Mouse (Mus musculus): Measurements from ENCODE around the gene Kdm2b. TPM values are rescaled to one million over a fixed set of nuclear protein-coding genes. Genes with fewer than 3 reads are reported as not detected.

Gene Kdm2b
- total and polyA plus RNA-seq, 3 experiments: 29.2 to 48.9 TPM; not detected in 1

DNA sequence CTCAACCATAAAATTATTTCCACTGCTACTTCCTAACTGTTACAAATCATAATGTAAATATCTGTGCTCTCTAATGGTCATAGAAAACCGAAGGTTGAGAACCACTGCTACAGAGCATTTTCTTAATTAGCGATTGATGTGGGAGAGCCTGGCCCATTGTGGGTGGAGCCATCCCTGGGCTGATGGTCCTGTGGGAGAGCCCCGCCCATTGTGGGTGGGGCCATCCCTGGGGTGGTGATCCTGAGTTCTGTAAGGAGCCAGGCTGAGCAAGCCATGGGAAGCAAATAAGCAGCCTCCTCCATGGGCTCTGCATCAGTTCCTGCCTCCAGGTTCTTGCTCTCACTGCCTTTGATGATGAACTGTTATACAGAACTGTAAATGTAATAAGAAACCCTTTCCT lies 27.7 kb downstream of the Kdm2b start:
- DNase-seq (ENCODE audit: low read depth, low spot score): no peak
- Histone ChIP-seq H3K79me2 (ENCODE audit: control insufficient read depth, insufficient read depth, low read length, poor library complexity) (no peaks in the 10 kb centered on the region), H3K27me3 (ENCODE audit: control insufficient read depth in 1 of 2, insufficient read depth in 2 of 2, low read length in 2 of 2) (no peaks in the 10 kb centered on the region), H3K9me3 (replicated peaks; ENCODE audit: insufficient read depth, low read length) (no peaks in the 10 kb centered on the region), H3K9ac (ENCODE audit: control insufficient read depth, low read depth, low read length, poor library complexity, severe bottlenecking) (no peak overlapping the region), H3K27ac (ENCODE audit: control insufficient read depth, low read depth, low read length) (no peak overlapping the region), H3K4me3 (ENCODE audit: control insufficient read depth in 1 of 2, insufficient read depth in 1 of 2, low read depth in 2 of 2, low read length in 2 of 2) (no peak overlapping the region), H3K4me1 (ENCODE audit: control insufficient read depth in 1 of 2, insufficient read depth in 2 of 2, low read length in 2 of 2) (peaks cover 0 to 3% of the 10 kb centered on the region in 2 experiments; a peak in 1 of 4 replicates), H3K36me3 (ENCODE audit: control insufficient read depth in 1 of 2, insufficient read depth in 2 of 2, low read length in 2 of 2) (no peaks in the 10 kb centered on the region)
- TF ChIP-seq MAX (IDR thresholded peaks at IDR 0.05; ENCODE audit: low read length) (no peak), POLR2AphosphoS5 (IDR thresholded peaks at IDR 0.05; ENCODE audit: borderline replicate concordance, low read depth, low read length) (no peak), CHD2 (IDR thresholded peaks at IDR 0.05; ENCODE audit: low read length) (no peak), RCOR1 (IDR thresholded peaks at IDR 0.05; ENCODE audit: low read depth, low read length) (no peak), USF1 (IDR thresholded peaks at IDR 0.05; ENCODE audit: low read depth, low read length) (no peak)

DNA sequence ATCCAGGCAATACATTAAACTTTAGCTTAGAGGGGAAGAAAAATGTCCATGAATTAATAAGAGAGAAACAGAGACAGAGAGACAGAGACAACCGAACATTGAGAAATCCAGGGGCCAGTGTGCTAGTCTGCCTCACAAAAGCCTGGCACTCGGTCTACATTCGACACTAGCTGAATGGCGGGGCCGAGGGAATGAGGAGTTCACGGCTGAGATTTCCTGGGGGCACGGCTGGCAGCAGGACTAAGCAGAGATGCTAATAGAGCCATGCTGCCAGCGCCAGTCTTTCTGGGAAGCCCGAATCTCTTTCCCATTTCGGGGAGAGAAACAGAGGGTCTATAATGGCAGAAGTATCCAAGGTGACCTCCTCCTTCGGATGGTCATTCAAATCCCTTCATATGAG lies 30.2 kb downstream of the Kdm2b start:
- H3K27me3 ChIP-seq (ENCODE audit: control insufficient read depth in 1 of 2, insufficient read depth in 2 of 2, low read length in 2 of 2): no peaks in the 10 kb centered on the region
- no peak overlapping the region for H3K4me3 ChIP-seq (ENCODE audit: control insufficient read depth in 1 of 2, insufficient read depth in 1 of 2, low read depth in 2 of 2, low read length in 2 of 2)
- no peak overlapping the region for H3K27ac ChIP-seq (ENCODE audit: control insufficient read depth, low read depth, low read length)
- DNase-seq (ENCODE audit: low read depth, low spot score): no peak
- no peaks in the 10 kb centered on the region for H3K9me3 ChIP-seq (replicated peaks; ENCODE audit: insufficient read depth, low read length)
- TF ChIP-seq TBP (IDR thresholded peaks at IDR 0.05; ENCODE audit: low read depth, low read length) (no peak), USF2 (IDR thresholded peaks at IDR 0.05; ENCODE audit: borderline replicate concordance in 1 of 2, insufficient read depth in 1 of 2, low read depth in 1 of 2, low read length in 2 of 2) (no peak), CTCF (IDR thresholded peaks at IDR 0.05 in 2 of 3, conservative IDR thresholded peaks at IDR 0.05 in 1 of 3; ENCODE audit: control insufficient read depth in 1 of 3, insufficient read depth in 1 of 3, low read depth in 2 of 3, low read length in 3 of 3, poor library complexity in 1 of 3, severe bottlenecking in 1 of 3) (no peak), ELF1 (IDR thresholded peaks at IDR 0.05; ENCODE audit: low read depth, low read length) (no peak), BHLHE40 (IDR thresholded peaks at IDR 0.05; ENCODE audit: borderline replicate concordance, low read depth, low read length) (no peak), MYC (IDR thresholded peaks at IDR 0.05; ENCODE audit: low read depth, low read length) (no peak), ETS1 (IDR thresholded peaks at IDR 0.05; ENCODE audit: low read depth, low read length) (no peak), NELFE (IDR thresholded peaks at IDR 0.05; ENCODE audit: low read depth, low read length) (no peak), HCFC1 (IDR thresholded peaks at IDR 0.05; ENCODE audit: low read depth, low read length) (no peak), SIN3A (IDR thresholded peaks at IDR 0.05; ENCODE audit: low read length) (no peak), GATA1 (IDR thresholded peaks at IDR 0.05; ENCODE audit: low read depth, low read length) (no peak), USF1 (IDR thresholded peaks at IDR 0.05; ENCODE audit: low read depth, low read length) (no peak), NRF1 (IDR thresholded peaks at IDR 0.05; ENCODE audit: insufficient read depth, low read depth, low read length, poor library complexity, severe bottlenecking) (no peak), MAX (IDR thresholded peaks at IDR 0.05; ENCODE audit: low read length) (no peak), MAFK (IDR thresholded peaks at IDR 0.05; ENCODE audit: borderline replicate concordance, low read depth, low read length) (no peak), RCOR1 (IDR thresholded peaks at IDR 0.05; ENCODE audit: low read depth, low read length) (no peak), MAZ (IDR thresholded peaks at IDR 0.05; ENCODE audit: low read depth, low read length) (no peak), POLR2A (IDR thresholded peaks at IDR 0.05; ENCODE audit: control insufficient read depth in 1 of 2, insufficient read depth in 1 of 2, low read depth in 1 of 2, low read length in 2 of 2, poor library complexity in 1 of 2) (no peak), UBTF (IDR thresholded peaks at IDR 0.05; ENCODE audit: borderline replicate concordance, insufficient read depth, low read depth, low read length) (no peak)
- H3K36me3 ChIP-seq (ENCODE audit: control insufficient read depth in 1 of 2, insufficient read depth in 2 of 2, low read length in 2 of 2): no peaks in the 10 kb centered on the region
- H3K9ac ChIP-seq (ENCODE audit: control insufficient read depth, low read depth, low read length, poor library complexity, severe bottlenecking): no peak overlapping the region
- H3K79me2 ChIP-seq (ENCODE audit: control insufficient read depth, insufficient read depth, low read length, poor library complexity): no peaks in the 10 kb centered on the region
- H3K4me1 ChIP-seq (ENCODE audit: control insufficient read depth in 1 of 2, insufficient read depth in 2 of 2, low read length in 2 of 2): no peaks in the 10 kb centered on the region

All from MEL (cell line).